Mouse (Mus musculus) liver, embryonic 13.5 days (tissue): ENCODE data around the gene Magi1. TPM values are rescaled to one million over a fixed set of nuclear protein-coding genes. Genes with fewer than 3 reads are reported as not detected.
A peak's percentile ranks its signal among the peaks of the same experiment; 100 is the strongest.

Experiments used
- ATAC-seq: fragments of 200-750 bp; cut with Nextera tagmentation; 2 replicates; pipeline ENCODE4 v1.8.0; 2017; ENCODE audit warnings: low read depth, mild to moderate bottlenecking, moderate number of reproducible peaks, moderate library complexity
- DNase-seq: peaks from one replicate; pipeline ENCODE4 v3.0.0; 2022
- H3K27ac ChIP-seq: fragments of 300-500 bp; sonication (generic); 2 replicates; pipeline ENCODE4 v1.5.1; 2015; ENCODE audit warnings: moderate library complexity, mild to moderate bottlenecking, inconsistent platforms
- H3K27me3 ChIP-seq: fragments of 300-500 bp; sonication (generic); 2 replicates; pipeline ENCODE4 v1.6.1; 2015; ENCODE audit warnings: mild to moderate bottlenecking, inconsistent platforms
- H3K36me3 ChIP-seq: fragments of 300-500 bp; sonication (generic); 2 replicates; pipeline ENCODE4 v1.6.1; 2015; ENCODE audit warnings: mild to moderate bottlenecking, inconsistent platforms
- H3K4me1 ChIP-seq: fragments of 300-500 bp; sonication (generic); replicated peaks from 2 replicates; pipeline ENCODE4 v1.6.1; 2015; ENCODE audit warnings: inconsistent platforms
- H3K4me2 ChIP-seq: fragments of 300-500 bp; sonication (generic); 2 replicates; pipeline ENCODE4 v1.6.1; 2015; ENCODE audit warnings: inconsistent platforms, mild to moderate bottlenecking, moderate library complexity
- H3K4me3 ChIP-seq: fragments of 300-500 bp; sonication (generic); replicated peaks from 2 replicates; pipeline ENCODE4 v1.5.1; 2015; ENCODE audit warnings: mild to moderate bottlenecking, inconsistent platforms
- H3K9ac ChIP-seq: fragments of 300-500 bp; sonication (generic); 2 replicates; pipeline ENCODE4 v1.6.1; 2015; ENCODE audit warnings: mild to moderate bottlenecking, inconsistent platforms
- H3K9me3 ChIP-seq: fragments of 300-500 bp; sonication (generic); replicated peaks from 2 replicates; pipeline ENCODE4 v1.6.1; 2016; ENCODE audit warnings: inconsistent platforms
- WGBS: fragments of 180-500 bp; shearing (Covaris S2); methylation state at CpG from one replicate; pipeline ENCODE4 v1.1.7; 2015; ENCODE audit not compliant: insufficient replicate concordance; 5-methylcytosine and 5-hydroxymethylcytosine counted together
- polyA plus RNA-seq: library from polyadenylated mRNA; unstranded; fragments of >200 nt; fragmentation: Nextera tagmentation; extraction: Ambion mirVana; gene quantifications from 2 replicates; pipeline ENCODE4 v1.2.1, GENCODE M21; 2015

The Magi1 gene
- polyA plus RNA-seq, 1 experiment from 2014 or later: 1.2 TPM

- WGBS: 44% methylated on average over 4 of the region's 4 CpGs
- no peak overlapping the region for H3K27ac ChIP-seq
- no peak for ATAC-seq
- no peak overlapping the region for H3K4me2 ChIP-seq
- no peaks in the 10 kb centered on the region for H3K9me3 ChIP-seq
- no peaks in the 10 kb centered on the region for H3K36me3 ChIP-seq
- H3K27me3 ChIP-seq: no peaks in the 10 kb centered on the region
- H3K4me1 ChIP-seq: peaks cover 35% of the 10 kb centered on the region
- no peak overlapping the region for H3K9ac ChIP-seq
- H3K4me3 ChIP-seq: no peak overlapping the region
- DNase-seq: no peak
Measured at GRCm38 (mm10) chr6:94094924-94095685, 188.6 kb downstream of the Magi1 start.

- H3K9me3 ChIP-seq: no peaks in the 10 kb centered on the region
- no peak overlapping the region for H3K4me2 ChIP-seq
- H3K27me3 ChIP-seq: no peaks in the 10 kb centered on the region
- DNase-seq: no peak
- H3K4me1 ChIP-seq: peaks cover 35% of the 10 kb centered on the region
- peak; percentile 82 for ATAC-seq
- 27% methylated on average over 8 of the region's 8 CpGs for WGBS
- no peak overlapping the region for H3K4me3 ChIP-seq
- H3K27ac ChIP-seq: no peak overlapping the region; the same call in 1 of the 2 replicates
- H3K9ac ChIP-seq: no peak overlapping the region
- no peaks in the 10 kb centered on the region for H3K36me3 ChIP-seq
Measured at GRCm38 (mm10) chr6:94092969-94093597, 190.6 kb downstream of the Magi1 start.

GRCm38 (mm10) chr6:94092500-94092899 is 191.2 kb downstream of the Magi1 start:
- no peak for DNase-seq
- H3K9ac ChIP-seq: no peak overlapping the region
- no peak overlapping the region for H3K4me2 ChIP-seq
- H3K27ac ChIP-seq: no peak overlapping the region
- no peak for ATAC-seq
- peaks cover 35% of the 10 kb centered on the region for H3K4me1 ChIP-seq
- no peaks in the 10 kb centered on the region for H3K36me3 ChIP-seq
- H3K9me3 ChIP-seq: no peaks in the 10 kb centered on the region
- H3K4me3 ChIP-seq: no peak overlapping the region
- 67% methylated on average over 4 of the region's 4 CpGs for WGBS
- no peaks in the 10 kb centered on the region for H3K27me3 ChIP-seq

GRCm38 (mm10) chr6:94086855-94087254 is 196.9 kb downstream of the Magi1 start:
- H3K4me3 ChIP-seq: no peak overlapping the region
- no peaks in the 10 kb centered on the region for H3K9me3 ChIP-seq
- no peaks in the 10 kb centered on the region for H3K36me3 ChIP-seq
- 56% methylated on average over 2 of the region's 2 CpGs for WGBS
- H3K27me3 ChIP-seq: no peaks in the 10 kb centered on the region
- H3K4me2 ChIP-seq: no peak overlapping the region
- ATAC-seq: no peak
- H3K4me1 ChIP-seq: peaks cover 8% of the 10 kb centered on the region
- no peak for DNase-seq
- no peak overlapping the region for H3K27ac ChIP-seq
- H3K9ac ChIP-seq: no peak overlapping the region

GRCm38 (mm10) chr6:94084752-94085151 is 199.0 kb downstream of the Magi1 start:
- no peak overlapping the region for H3K4me2 ChIP-seq
- H3K9ac ChIP-seq: no peak overlapping the region
- no peak for ATAC-seq
- H3K36me3 ChIP-seq: no peaks in the 10 kb centered on the region
- peaks cover 8% of the 10 kb centered on the region for H3K4me1 ChIP-seq
- H3K9me3 ChIP-seq: no peaks in the 10 kb centered on the region
- no peak for DNase-seq
- 63% methylated on average over 5 of the region's 5 CpGs for WGBS
- H3K4me3 ChIP-seq: no peak overlapping the region
- H3K27ac ChIP-seq: no peak overlapping the region
- no peaks in the 10 kb centered on the region for H3K27me3 ChIP-seq

- Histone ChIP-seq H3K4me2 (no peak overlapping the region), H3K4me1 (peaks cover 8% of the 10 kb centered on the region), H3K27ac (no peak overlapping the region), H3K36me3 (no peaks in the 10 kb centered on the region), H3K9me3 (no peaks in the 10 kb centered on the region), H3K27me3 (no peaks in the 10 kb centered on the region), H3K9ac (no peak overlapping the region), H3K4me3 (no peak overlapping the region)
- 79% methylated on average over 7 of the region's 7 CpGs for WGBS
- no peak for ATAC-seq
- DNase-seq: no peak
Measured at GRCm38 (mm10) chr6:94083459-94083858, 200.3 kb downstream of the Magi1 start.

- Histone ChIP-seq H3K27ac (no peak overlapping the region), H3K36me3 (no peaks in the 10 kb centered on the region), H3K4me2 (no peak overlapping the region), H3K9ac (no peak overlapping the region), H3K27me3 (no peaks in the 10 kb centered on the region), H3K9me3 (no peaks in the 10 kb centered on the region), H3K4me3 (no peak overlapping the region), H3K4me1 (peaks cover 8% of the 10 kb centered on the region)
- DNase-seq (peak; percentile 20), ATAC-seq (no peak)
- 10% methylated on average over 4 of the region's 4 CpGs for WGBS
Measured at GRCm38 (mm10) chr6:94080933-94081545, 202.7 kb downstream of the Magi1 start.

GRCm38 (mm10) chr6:94078934-94079333 is 204.8 kb downstream of the Magi1 start:
- no peak overlapping the region for H3K27ac ChIP-seq
- no peak for ATAC-seq
- H3K36me3 ChIP-seq: no peaks in the 10 kb centered on the region

GRCm38 (mm10) chr6:94077013-94077412 is 206.7 kb downstream of the Magi1 start:
- H3K9me3 ChIP-seq: no peaks in the 10 kb centered on the region
- H3K27me3 ChIP-seq: no peaks in the 10 kb centered on the region
- no peaks in the 10 kb centered on the region; the same call in 1 of the 2 replicates for H3K4me1 ChIP-seq
- no peaks in the 10 kb centered on the region for H3K36me3 ChIP-seq
- ATAC-seq (no peak), DNase-seq (no peak)
- H3K4me2 ChIP-seq: no peak overlapping the region
- WGBS: 71% methylated on average over 3 of the region's 3 CpGs
- H3K4me3 ChIP-seq: no peak overlapping the region
- H3K27ac ChIP-seq: no peak overlapping the region
- H3K9ac ChIP-seq: no peak overlapping the region

More at GRCm38 (mm10) chr6:94078934-94079333, 204.8 kb downstream of the Magi1 start:
- no peaks in the 10 kb centered on the region for H3K9me3 ChIP-seq
- no peak overlapping the region for H3K4me2 ChIP-seq
- peaks cover 8% of the 10 kb centered on the region for H3K4me1 ChIP-seq
- no peak overlapping the region for H3K4me3 ChIP-seq
- 24% methylated on average over 8 of the region's 8 CpGs for WGBS
- H3K27me3 ChIP-seq: no peaks in the 10 kb centered on the region
- no peak for DNase-seq
- H3K9ac ChIP-seq: no peak overlapping the region

GRCm38 (mm10) chr6:94075990-94076389 is 207.7 kb downstream of the Magi1 start:
- ATAC-seq (no peak), DNase-seq (no peak)
- Histone ChIP-seq H3K36me3 (no peaks in the 10 kb centered on the region), H3K4me2 (no peak overlapping the region), H3K4me1 (no peaks in the 10 kb centered on the region; the same call in 1 of the 2 replicates), H3K9ac (no peak overlapping the region), H3K27ac (no peak overlapping the region), H3K4me3 (no peak overlapping the region), H3K9me3 (no peaks in the 10 kb centered on the region), H3K27me3 (no peaks in the 10 kb centered on the region)
- 67% methylated on average over 4 of the region's 4 CpGs for WGBS

- 65% methylated on average over 8 of the region's 8 CpGs for WGBS
- no peaks in the 10 kb centered on the region for H3K27me3 ChIP-seq
- H3K4me2 ChIP-seq: no peak overlapping the region
- no peaks in the 10 kb centered on the region for H3K9me3 ChIP-seq
- no peak overlapping the region for H3K4me3 ChIP-seq
- DNase-seq (no peak), ATAC-seq (no peak)
- no peaks in the 10 kb centered on the region for H3K36me3 ChIP-seq
- H3K27ac ChIP-seq: no peak overlapping the region
- no peak overlapping the region for H3K9ac ChIP-seq
- H3K4me1 ChIP-seq: no peaks in the 10 kb centered on the region; the same call in 1 of the 2 replicates
Measured at GRCm38 (mm10) chr6:94075228-94075627, 208.5 kb downstream of the Magi1 start.
